Mouse (Mus musculus) kidney, postnatal 0 days (tissue): ENCODE measurements around the gene Ifrd1. TPM values are rescaled to one million over a fixed set of nuclear protein-coding genes. Genes with fewer than 3 reads are reported as not detected.

Source experiments
- ATAC-seq: fragments of 200-750 bp; cut with Nextera tagmentation; replicated peaks from 2 replicates; pipeline ENCODE4 v1.8.0; 2017; ENCODE audit warnings: low read depth, moderate number of reproducible peaks, moderate TSS enrichment, moderate library complexity; ENCODE audit not compliant: low FRiP score
- DNase-seq: peaks from one replicate; pipeline ENCODE4 v3.0.0-alpha.2; 2016; ENCODE audit warnings: low spot score
- H3K27ac ChIP-seq: fragments of 300-500 bp; sonication (generic); 2 replicates; pipeline ENCODE4 v1.5.1; 2014; ENCODE audit warnings: mild to moderate bottlenecking
- H3K27me3 ChIP-seq: fragments of 300-500 bp; sonication (generic); 2 replicates; pipeline ENCODE4 v1.6.1; 2014; ENCODE audit warnings: low read length, mixed read lengths; ENCODE audit not compliant: insufficient read depth
- H3K36me3 ChIP-seq: fragments of 300-500 bp; sonication (generic); 2 replicates; pipeline ENCODE4 v1.6.1; 2014; ENCODE audit warnings: low read length, mixed read lengths; ENCODE audit not compliant: insufficient read depth
- H3K4me1 ChIP-seq: fragments of 300-500 bp; sonication (generic); replicated peaks from 2 replicates; pipeline ENCODE4 v1.6.1; 2014; ENCODE audit warnings: antibody characterized with exemption, low read length, mixed read lengths; ENCODE audit not compliant: insufficient read depth
- H3K4me2 ChIP-seq: fragments of 300-500 bp; sonication (generic); 2 replicates; pipeline ENCODE4 v1.6.1; 2014; ENCODE audit warnings: mild to moderate bottlenecking, low read length, moderate library complexity, mixed read lengths
- H3K4me3 ChIP-seq: fragments of 300-500 bp; sonication (generic); replicated peaks from 2 replicates; pipeline ENCODE4 v1.5.1; 2014; ENCODE audit warnings: low read depth, low read length
- H3K9ac ChIP-seq: fragments of 300-500 bp; sonication (generic); 2 replicates; pipeline ENCODE4 v1.6.1; 2014; ENCODE audit warnings: low read depth, low read length
- H3K9me3 ChIP-seq: fragments of 300-500 bp; sonication (generic); replicated peaks from 2 replicates; pipeline ENCODE4 v1.6.1; 2016; ENCODE audit warnings: low read length, inconsistent platforms, mixed read lengths
- CTCF ChIP-seq: IDR thresholded peaks from 2 replicates; pipeline ENCODE4 v1.5.1; 2016; ENCODE audit warnings: antibody characterized with exemption, low read depth, mild to moderate bottlenecking, moderate library complexity
- WGBS: fragments of 180-500 bp; shearing (Covaris S2); extraction: QIAGEN DNeasy Blood & Tissue Kit; methylation state at CpG from one replicate; pipeline ENCODE4 v1.1.7; 2014; 5-methylcytosine and 5-hydroxymethylcytosine counted together
- polyA plus RNA-seq: library from polyadenylated mRNA; unstranded; fragments of >200 nt; fragmentation: Nextera tagmentation; extraction: Ambion mirVana; gene quantifications from 2 replicates; pipeline ENCODE4 v1.2.1, GENCODE M21; 2015

The Ifrd1 gene
- polyA plus RNA-seq, 1 experiment from 2014 or later, result 119 TPM

GRCm38 (mm10) chr12:40224171-40224880 is 24.0 kb downstream of the Ifrd1 start:
- no peak overlapping the region for H3K4me3 ChIP-seq
- 95% methylated on average over 9 of the region's 9 CpGs for WGBS
- H3K9ac ChIP-seq, result no peak overlapping the region
- no peak overlapping the region for H3K4me2 ChIP-seq
- H3K4me1 ChIP-seq, result no peaks in the 10 kb centered on the region; the same call in 1 of the 2 replicates
- no peaks in the 10 kb centered on the region for H3K27me3 ChIP-seq
- no peak for TF ChIP-seq CTCF
- no peak for DNase-seq
- ATAC-seq, result no peak
- no peaks in the 10 kb centered on the region for H3K36me3 ChIP-seq
- H3K9me3 ChIP-seq, result no peaks in the 10 kb centered on the region
- H3K27ac ChIP-seq, result no peak overlapping the region

- Histone ChIP-seq H3K4me1 (no peaks in the 10 kb centered on the region; the same call in 1 of the 2 replicates), H3K4me3 (peak overlapping the region; percentile 82), H3K27ac (peak overlapping the region; percentile 20; the same call in 1 of the 2 replicates), H3K4me2 (peak overlapping the region; percentile 64), H3K9ac (no peak overlapping the region), H3K9me3 (no peaks in the 10 kb centered on the region), H3K27me3 (no peaks in the 10 kb centered on the region), H3K36me3 (no peaks in the 10 kb centered on the region)
- WGBS, result 21% methylated on average over 10 of the region's 10 CpGs
- no peak for DNase-seq
- no peak for ATAC-seq
- no peak for TF ChIP-seq CTCF
Measured at GRCm38 (mm10) chr12:40223676-40224075, 24.6 kb downstream of the Ifrd1 start.

DNA sequence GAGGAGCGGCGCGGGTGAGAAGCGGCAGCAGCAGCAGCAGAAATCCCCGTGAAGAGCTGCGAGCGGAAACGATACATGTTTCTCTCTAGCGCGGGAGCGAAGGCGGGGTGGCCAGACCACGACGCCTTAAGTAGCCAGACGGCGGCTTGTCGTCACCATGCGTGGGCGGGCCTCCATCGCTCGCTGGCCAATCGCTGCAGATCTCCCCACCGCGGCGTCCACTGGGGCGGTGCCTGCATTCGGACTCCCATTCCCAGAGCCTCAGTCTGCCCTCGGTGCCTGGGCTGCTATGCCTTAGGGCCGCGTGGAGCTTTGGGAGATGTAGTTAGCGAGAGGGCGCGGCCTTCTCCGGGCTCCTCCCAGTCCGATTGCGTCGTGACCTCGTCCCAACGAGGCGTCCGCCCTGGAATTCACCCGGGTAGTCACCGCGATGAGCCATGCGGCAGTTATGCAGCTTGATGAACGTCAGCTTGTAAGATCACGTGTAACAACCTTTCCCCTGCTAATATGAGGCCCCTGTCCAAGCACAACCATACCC is 25.2 kb downstream of the Ifrd1 start:
- H3K4me1 ChIP-seq, result no peaks in the 10 kb centered on the region; the same call in 1 of the 2 replicates
- no peaks in the 10 kb centered on the region for H3K27me3 ChIP-seq
- peak overlapping the region; percentile 71 for H3K4me2 ChIP-seq
- peak overlapping the region; percentile 82 for H3K4me3 ChIP-seq
- no peaks in the 10 kb centered on the region for H3K36me3 ChIP-seq
- DNase-seq (peak; percentile 100), ATAC-seq (peak; percentile 99)
- 0% methylated on average over 47 of the region's 47 CpGs for whole genome bisulfite sequencing
- no peaks in the 10 kb centered on the region for H3K9me3 ChIP-seq
- H3K27ac ChIP-seq, result peak overlapping the region; percentile 92
- no peak for TF ChIP-seq CTCF
- H3K9ac ChIP-seq, result peak overlapping the region; percentile 71

DNA sequence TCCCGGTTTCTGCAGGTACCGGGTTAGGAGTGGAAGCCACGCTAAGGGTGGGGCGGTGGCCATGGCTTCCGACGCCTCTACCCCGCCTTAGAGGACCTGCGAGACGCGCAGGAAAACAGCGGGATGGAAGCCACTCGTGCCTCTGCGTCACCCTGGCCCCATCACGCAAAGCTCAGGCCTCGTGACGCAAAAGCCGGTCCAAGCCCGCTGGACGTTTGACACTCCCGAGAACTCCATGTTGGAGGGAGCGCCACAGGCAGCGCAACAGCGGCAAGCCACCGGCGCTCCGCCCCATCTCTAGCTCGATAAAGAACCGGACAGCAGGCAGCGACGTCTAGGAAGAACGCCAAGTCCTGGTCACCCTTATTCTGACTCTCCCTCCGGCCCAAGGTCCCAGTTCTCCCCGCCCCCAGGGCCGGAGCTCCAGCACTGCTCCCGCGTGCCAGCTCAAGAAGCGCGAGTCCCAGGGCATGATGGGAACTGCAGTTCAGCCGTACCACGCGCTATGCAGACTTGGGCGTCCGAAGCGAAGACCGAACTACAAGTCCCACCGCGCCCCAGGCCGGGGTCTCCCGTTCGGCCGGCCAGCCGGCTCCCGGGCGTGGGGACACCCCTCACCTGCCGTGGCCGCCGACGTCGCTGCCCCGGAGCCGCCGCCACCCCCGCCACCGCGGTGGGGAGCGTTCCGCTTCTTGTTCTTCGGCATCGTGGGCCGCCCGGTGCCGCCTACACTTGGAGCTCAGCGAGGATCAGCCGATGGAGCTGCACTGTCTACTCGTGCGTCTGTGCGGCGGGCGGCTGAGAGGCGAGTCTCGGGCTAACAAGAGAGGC is 25.8 kb downstream of the Ifrd1 start:
- H3K4me2 ChIP-seq, result peak overlapping the region; percentile 71
- no peaks in the 10 kb centered on the region for H3K36me3 ChIP-seq
- no peaks in the 10 kb centered on the region; the same call in 1 of the 2 replicates for H3K4me1 ChIP-seq
- H3K27ac ChIP-seq, result peak overlapping the region; percentile 92
- no peaks in the 10 kb centered on the region for H3K27me3 ChIP-seq
- 0 out of 2 replicates have a peak, but pooled peaks have one; percentile 11 for TF ChIP-seq CTCF
- peak overlapping the region; percentile 82 for H3K4me3 ChIP-seq
- H3K9ac ChIP-seq, result peak overlapping the region; percentile 71
- ATAC-seq (peak; percentile 96), DNase-seq (peak; percentile 98)
- WGBS, result under 1% methylated on average over 80 of the region's 81 CpGs
- H3K9me3 ChIP-seq, result no peaks in the 10 kb centered on the region

GRCm38 (mm10) chr12:40221611-40222010 is 26.7 kb downstream of the Ifrd1 start:
- H3K27me3 ChIP-seq, result no peaks in the 10 kb centered on the region
- H3K36me3 ChIP-seq, result no peaks in the 10 kb centered on the region
- peak overlapping the region; percentile 71 for H3K4me2 ChIP-seq
- no peak for TF ChIP-seq CTCF
- no peak overlapping the region for H3K27ac ChIP-seq
- WGBS, result 8% methylated on average over 5 of the region's 5 CpGs
- no peaks in the 10 kb centered on the region; the same call in 1 of the 2 replicates for H3K4me1 ChIP-seq
- ATAC-seq (no peak), DNase-seq (no peak)
- H3K9ac ChIP-seq, result peak overlapping the region; percentile 71; the same call in 1 of the 2 replicates
- no peaks in the 10 kb centered on the region for H3K9me3 ChIP-seq
- H3K4me3 ChIP-seq, result peak overlapping the region; percentile 82

GRCm38 (mm10) chr12:40220896-40221295 is 27.4 kb downstream of the Ifrd1 start:
- Histone ChIP-seq H3K27ac (no peak overlapping the region), H3K36me3 (0 out of 2 replicates have a peak, but pooled peaks cover 3% of the 10 kb centered on the region), H3K4me1 (no peaks in the 10 kb centered on the region; the same call in 1 of the 2 replicates), H3K9me3 (no peaks in the 10 kb centered on the region), H3K4me2 (peak overlapping the region; percentile 71), H3K27me3 (no peaks in the 10 kb centered on the region), H3K4me3 (peak overlapping the region; percentile 82), H3K9ac (0 out of 2 replicates have a peak overlapping the region, but pooled peaks have one; percentile 8)
- 6% methylated on average over 3 of the region's 3 CpGs for WGBS
- DNase-seq (no peak), ATAC-seq (no peak)
- no peak for TF ChIP-seq CTCF
